Mouse (Mus musculus) limb, embryonic 13.5 days (tissue): Measurements from ENCODE around the gene Ank3. TPM values are rescaled to one million over a fixed set of nuclear protein-coding genes. Genes with fewer than 3 reads are reported as not detected.

Experiments used
- ATAC-seq: fragments of 200-750 bp; cut with Nextera tagmentation; 2 replicates; pipeline ENCODE4 v1.8.0; 2017; ENCODE audit warnings: low read depth, moderate number of reproducible peaks, moderate TSS enrichment; ENCODE audit not compliant: low FRiP score
- H3K27ac ChIP-seq: fragments of 300-500 bp; sonication (generic); 2 replicates; pipeline ENCODE4 v1.5.1; 2015; ENCODE audit warnings: inconsistent platforms, mild to moderate bottlenecking, moderate library complexity
- H3K27me3 ChIP-seq: fragments of 300-500 bp; sonication (generic); 2 replicates; pipeline ENCODE4 v1.6.1; 2015; ENCODE audit warnings: mild to moderate bottlenecking, inconsistent platforms
- H3K36me3 ChIP-seq: fragments of 300-500 bp; sonication (generic); 2 replicates; pipeline ENCODE4 v1.6.1; 2015; ENCODE audit warnings: inconsistent platforms, mild to moderate bottlenecking, moderate library complexity
- H3K4me1 ChIP-seq: fragments of 300-500 bp; sonication (generic); 2 replicates; pipeline ENCODE4 v1.6.1; 2015; ENCODE audit warnings: inconsistent platforms
- H3K4me2 ChIP-seq: fragments of 300-500 bp; sonication (generic); replicated peaks from 2 replicates; pipeline ENCODE4 v1.6.1; 2015; ENCODE audit warnings: inconsistent platforms, mild to moderate bottlenecking, moderate library complexity
- H3K4me3 ChIP-seq: fragments of 300-500 bp; sonication (generic); 2 replicates; pipeline ENCODE4 v1.5.1; 2015; ENCODE audit warnings: moderate library complexity, mild to moderate bottlenecking, inconsistent platforms
- H3K9ac ChIP-seq: fragments of 300-500 bp; sonication (generic); 2 replicates; pipeline ENCODE4 v1.6.1; 2015; ENCODE audit warnings: mild to moderate bottlenecking, inconsistent platforms
- H3K9me3 ChIP-seq: fragments of 300-500 bp; sonication (generic); 2 replicates; pipeline ENCODE4 v1.6.1; 2016; ENCODE audit warnings: inconsistent platforms
- WGBS: fragments of 180-500 bp; shearing (Covaris S2); methylation state at CpG from one replicate; pipeline ENCODE4 v1.1.7; 2015; 5-methylcytosine and 5-hydroxymethylcytosine counted together
- polyA plus RNA-seq: library from polyadenylated mRNA; unstranded; fragments of >200 nt; fragmentation: Nextera tagmentation; extraction: Ambion mirVana; gene quantifications from 2 replicates; pipeline ENCODE4 v1.2.1, GENCODE M21; 2015

Gene Ank3
- polyA plus RNA-seq, 1 experiment from 2014 or later, result 28.0 TPM

- ATAC-seq, result no peak
These were observed 242.0 kb downstream of the Ank3 start for GRCm38 (mm10) chr10:69640617-69641016.

GRCm38 (mm10) chr10:69643481-69643880 lies 244.9 kb downstream of the Ank3 start:
- Histone ChIP-seq H3K36me3 (no peaks in the 10 kb centered on the region), H3K4me2 (no peak overlapping the region), H3K9me3 (no peaks in the 10 kb centered on the region), H3K9ac (no peak overlapping the region), H3K27me3 (no peaks in the 10 kb centered on the region), H3K27ac (no peak overlapping the region), H3K4me1 (peaks cover 5% of the 10 kb centered on the region; the same call in 1 of the 2 replicates), H3K4me3 (no peak overlapping the region)
- 88% methylated on average over 3 of the region's 3 CpGs for WGBS
- ATAC-seq, result no peak

More at GRCm38 (mm10) chr10:69640617-69641016, 242.0 kb downstream of the Ank3 start:
- H3K36me3 ChIP-seq, result no peaks in the 10 kb centered on the region
- no peak overlapping the region for H3K4me3 ChIP-seq
- no peaks in the 10 kb centered on the region for H3K27me3 ChIP-seq
- H3K9me3 ChIP-seq, result no peaks in the 10 kb centered on the region
- peaks cover 15% of the 10 kb centered on the region for H3K4me1 ChIP-seq
- 76% methylated on average over 4 of the region's 4 CpGs for WGBS
- no peak overlapping the region for H3K9ac ChIP-seq
- H3K27ac ChIP-seq, result no peak overlapping the region
- no peak overlapping the region for H3K4me2 ChIP-seq

GRCm38 (mm10) chr10:69643986-69644385 lies 245.4 kb downstream of the Ank3 start:
- H3K4me1 ChIP-seq, result 0 out of 2 replicates have a peak, but pooled peaks cover 3% of the 10 kb centered on the region
- no peaks in the 10 kb centered on the region for H3K27me3 ChIP-seq
- H3K9ac ChIP-seq, result no peak overlapping the region
- H3K9me3 ChIP-seq, result no peaks in the 10 kb centered on the region
- no peak overlapping the region for H3K4me2 ChIP-seq
- no peak overlapping the region for H3K4me3 ChIP-seq
- ATAC-seq, result no peak
- H3K27ac ChIP-seq, result no peak overlapping the region
- WGBS, result 86% methylated on average over 6 of the region's 6 CpGs
- no peaks in the 10 kb centered on the region for H3K36me3 ChIP-seq

- no peak for ATAC-seq
- Histone ChIP-seq H3K4me3 (no peak overlapping the region), H3K9me3 (no peaks in the 10 kb centered on the region), H3K9ac (no peak overlapping the region), H3K27me3 (no peaks in the 10 kb centered on the region), H3K4me2 (no peak overlapping the region), H3K36me3 (no peaks in the 10 kb centered on the region), H3K27ac (no peak overlapping the region), H3K4me1 (0 out of 2 replicates have a peak, but pooled peaks cover 7% of the 10 kb centered on the region)
- 90% methylated on average over 5 of the region's 5 CpGs for WGBS
These were observed 246.8 kb downstream of the Ank3 start for GRCm38 (mm10) chr10:69645311-69645802.

GRCm38 (mm10) chr10:69645929-69646328 lies 247.4 kb downstream of the Ank3 start:
- Histone ChIP-seq H3K27me3 (no peaks in the 10 kb centered on the region), H3K36me3 (no peaks in the 10 kb centered on the region), H3K9me3 (no peaks in the 10 kb centered on the region), H3K4me3 (no peak overlapping the region), H3K4me2 (no peak overlapping the region), H3K4me1 (0 out of 2 replicates have a peak, but pooled peaks cover 11% of the 10 kb centered on the region), H3K9ac (no peak overlapping the region), H3K27ac (no peak overlapping the region)
- no peak for ATAC-seq
- 89% methylated on average over 9 of the region's 9 CpGs for WGBS

GRCm38 (mm10) chr10:69650074-69650473 lies 251.5 kb downstream of the Ank3 start:
- H3K27ac ChIP-seq, result no peak overlapping the region
- no peaks in the 10 kb centered on the region for H3K9me3 ChIP-seq
- no peak overlapping the region for H3K4me2 ChIP-seq
- H3K36me3 ChIP-seq, result no peaks in the 10 kb centered on the region
- no peak for ATAC-seq
- no peak overlapping the region for H3K9ac ChIP-seq
- H3K4me1 ChIP-seq, result peaks cover 34% of the 10 kb centered on the region
- H3K4me3 ChIP-seq, result no peak overlapping the region
- WGBS, result 51% methylated on average over 4 of the region's 4 CpGs
- H3K27me3 ChIP-seq, result no peaks in the 10 kb centered on the region

- 33% methylated on average over 5 of the region's 5 CpGs for WGBS
- Histone ChIP-seq H3K4me3 (no peak overlapping the region), H3K9ac (no peak overlapping the region), H3K36me3 (no peaks in the 10 kb centered on the region), H3K4me1 (peaks cover 35% of the 10 kb centered on the region), H3K27ac (no peak overlapping the region), H3K9me3 (no peaks in the 10 kb centered on the region), H3K4me2 (peak overlapping the region; percentile 21; the same call in 1 of the 2 replicates), H3K27me3 (peaks cover 4% of the 10 kb centered on the region; the same call in 1 of the 2 replicates)
- no peak for ATAC-seq
These were observed 254.1 kb downstream of the Ank3 start for GRCm38 (mm10) chr10:69652660-69653059.

GRCm38 (mm10) chr10:69653121-69653677 lies 254.6 kb downstream of the Ank3 start:
- Histone ChIP-seq H3K27ac (no peak overlapping the region), H3K9ac (no peak overlapping the region), H3K4me3 (no peak overlapping the region), H3K4me2 (0 out of 2 replicates have a peak overlapping the region, but pooled peaks have one; percentile 21), H3K4me1 (peaks cover 35% of the 10 kb centered on the region), H3K36me3 (no peaks in the 10 kb centered on the region), H3K9me3 (no peaks in the 10 kb centered on the region), H3K27me3 (peaks cover 4% of the 10 kb centered on the region; the same call in 1 of the 2 replicates)
- 16% methylated on average over 5 of the region's 5 CpGs for WGBS
- no peak for ATAC-seq

- no peaks in the 10 kb centered on the region for H3K36me3 ChIP-seq
- WGBS, result 90% methylated on average over 2 of the region's 2 CpGs
- peaks cover 4% of the 10 kb centered on the region; the same call in 1 of the 2 replicates for H3K27me3 ChIP-seq
- no peak overlapping the region for H3K4me3 ChIP-seq
- H3K9me3 ChIP-seq, result no peaks in the 10 kb centered on the region
- peaks cover 35% of the 10 kb centered on the region for H3K4me1 ChIP-seq
- H3K27ac ChIP-seq, result no peak overlapping the region
- H3K4me2 ChIP-seq, result no peak overlapping the region
- no peak for ATAC-seq
- H3K9ac ChIP-seq, result no peak overlapping the region
These were observed 255.6 kb downstream of the Ank3 start for GRCm38 (mm10) chr10:69654176-69654575.

- H3K4me1 ChIP-seq, result peaks cover 34% of the 10 kb centered on the region
- WGBS, result 14% methylated on average over 13 of the region's 13 CpGs
- no peak overlapping the region; the same call in 1 of the 2 replicates for H3K4me2 ChIP-seq
- H3K27ac ChIP-seq, result no peak overlapping the region
- H3K4me3 ChIP-seq, result no peak overlapping the region
- H3K36me3 ChIP-seq, result no peaks in the 10 kb centered on the region
- H3K9ac ChIP-seq, result no peak overlapping the region
- ATAC-seq, result no peak
- no peaks in the 10 kb centered on the region for H3K9me3 ChIP-seq
- peaks cover 4% of the 10 kb centered on the region; the same call in 1 of the 2 replicates for H3K27me3 ChIP-seq
These were observed 256.5 kb downstream of the Ank3 start for GRCm38 (mm10) chr10:69654866-69655633.

- H3K9ac ChIP-seq, result no peak overlapping the region
- H3K4me1 ChIP-seq, result peaks cover 26% of the 10 kb centered on the region
- no peaks in the 10 kb centered on the region for H3K36me3 ChIP-seq
- H3K4me3 ChIP-seq, result no peak overlapping the region
- ATAC-seq, result no peak
- WGBS, result 16% methylated on average over 3 of the region's 3 CpGs
- H3K27me3 ChIP-seq, result peaks cover 4% of the 10 kb centered on the region; the same call in 1 of the 2 replicates
- no peak overlapping the region for H3K4me2 ChIP-seq
- no peak overlapping the region for H3K27ac ChIP-seq
- H3K9me3 ChIP-seq, result no peaks in the 10 kb centered on the region
These were observed 257.7 kb downstream of the Ank3 start for GRCm38 (mm10) chr10:69656321-69656720.

GRCm38 (mm10) chr10:69659818-69660217 lies 261.2 kb downstream of the Ank3 start:
- no peak for ATAC-seq
- Histone ChIP-seq H3K36me3 (no peaks in the 10 kb centered on the region), H3K27ac (no peak overlapping the region), H3K4me3 (no peak overlapping the region), H3K9ac (no peak overlapping the region), H3K4me1 (peaks cover 8% of the 10 kb centered on the region), H3K4me2 (no peak overlapping the region), H3K9me3 (no peaks in the 10 kb centered on the region), H3K27me3 (peaks cover 4% of the 10 kb centered on the region; the same call in 1 of the 2 replicates)
- WGBS, result 76% methylated on average over 4 of the region's 4 CpGs
